Mouse (Mus musculus): Measurements from ENCODE around the gene Hdac7.

Hdac7 gene

DNA sequence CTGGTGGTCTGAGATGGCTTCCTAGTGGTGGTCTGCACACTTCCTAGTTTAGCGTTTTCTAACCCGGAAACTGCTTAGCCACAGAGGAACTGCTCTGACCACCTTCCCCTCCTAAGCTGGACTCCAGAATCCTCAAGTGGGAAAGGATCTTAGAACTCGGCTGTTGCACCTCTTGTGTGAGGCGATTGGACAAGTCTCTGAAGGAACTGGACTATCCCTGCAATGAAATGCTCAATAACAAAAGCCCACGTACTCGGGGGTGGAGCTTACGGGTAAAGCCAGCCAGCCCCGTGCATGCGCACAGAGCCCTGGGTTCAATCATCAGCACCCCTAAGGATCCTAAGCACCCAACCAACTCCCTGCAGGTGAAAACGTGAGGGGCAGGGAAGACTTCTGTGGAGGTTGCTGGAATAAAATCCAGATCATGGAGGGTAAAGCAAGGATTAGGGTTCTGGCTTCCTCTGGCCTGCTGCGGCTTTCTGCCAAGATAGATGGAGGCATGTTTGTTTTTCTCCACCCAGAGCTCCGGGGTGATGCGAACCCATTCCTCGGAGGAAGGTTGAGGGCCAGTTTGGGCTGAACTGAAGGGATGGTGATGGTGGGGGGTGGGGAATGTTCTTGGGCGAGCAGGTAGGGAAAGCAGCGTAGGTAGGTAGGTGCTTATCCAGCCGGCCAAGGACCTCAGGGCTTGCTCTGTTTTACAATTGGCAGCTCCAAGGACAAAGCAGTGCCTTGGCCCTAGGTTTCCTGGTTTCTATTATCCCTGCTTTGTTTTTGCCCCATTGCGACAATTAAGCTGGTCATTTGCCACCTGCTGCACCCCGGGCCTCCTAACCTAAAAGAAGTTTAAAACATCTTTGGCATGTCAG is 56.3 kb downstream of the Hdac7 start:
- DNase-seq (ENCODE audit: low spot score) = no peak

DNA sequence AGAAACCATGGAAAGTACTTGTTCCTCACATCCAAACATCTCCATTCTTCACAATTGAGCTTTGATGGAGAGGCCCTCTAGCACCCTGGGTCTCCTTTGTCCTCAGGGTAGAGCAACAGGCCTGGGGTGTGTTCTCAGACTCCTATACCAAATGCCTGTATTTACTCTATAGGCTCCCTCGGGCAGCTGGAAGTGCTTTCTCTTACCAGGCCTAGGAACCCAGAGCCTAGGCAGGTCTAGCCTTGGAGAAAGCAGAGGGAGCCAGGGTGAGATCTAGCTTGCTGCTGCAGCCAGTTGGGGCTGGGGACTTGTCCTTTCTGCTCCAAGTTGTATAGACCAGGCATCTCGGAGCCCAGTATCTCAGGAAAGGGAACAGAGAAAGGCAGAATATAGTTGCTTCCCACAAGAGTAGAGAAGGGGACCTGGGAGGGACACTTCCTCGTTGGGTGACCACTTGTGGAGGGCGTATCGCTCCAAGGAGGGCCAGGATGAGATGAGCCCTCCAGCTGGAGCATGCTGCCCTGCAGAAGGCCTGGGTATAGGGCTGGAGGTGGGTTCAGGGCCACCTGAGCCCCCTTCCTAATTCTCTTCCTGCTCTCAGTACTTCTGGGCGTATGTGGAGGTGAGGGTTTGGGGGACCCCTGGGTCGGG is 57.0 kb downstream of the Hdac7 start:
- no peak for DNase-seq (ENCODE audit: low spot score)

DNA sequence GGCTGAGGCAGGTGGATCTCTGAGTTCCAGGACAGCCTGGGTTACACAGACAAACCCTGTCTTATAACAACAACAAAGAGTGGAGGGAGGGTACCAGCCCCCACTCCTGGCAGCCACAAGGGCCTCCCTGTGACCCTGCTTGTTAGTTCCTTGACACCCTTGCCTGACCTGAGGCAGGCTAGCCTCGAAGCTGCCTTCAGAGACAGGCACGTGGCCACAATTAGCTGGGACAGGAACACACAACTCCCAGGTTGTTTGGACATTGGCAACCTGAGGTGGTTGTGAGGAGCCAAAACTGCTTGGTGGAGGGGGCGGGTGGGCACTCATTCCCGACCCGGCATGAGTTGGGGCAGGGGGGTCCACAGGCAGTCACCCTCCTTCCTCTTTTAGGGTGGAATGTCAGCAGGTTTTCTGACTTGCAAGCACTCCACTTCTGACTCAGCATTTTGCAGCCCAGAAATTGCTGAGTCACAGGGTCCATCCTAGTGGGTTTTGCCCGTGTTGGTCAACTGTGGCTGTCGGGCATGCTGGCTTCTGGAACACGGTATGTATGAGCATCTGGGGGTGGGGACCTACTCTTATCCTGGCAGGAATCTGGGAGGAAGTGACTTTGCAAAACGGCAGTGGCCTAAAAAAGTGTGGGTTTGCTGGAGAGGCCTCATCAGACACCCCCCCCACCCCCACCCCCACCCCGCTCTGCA is 57.7 kb downstream of the Hdac7 start:
- no peak for DNase-seq (ENCODE audit: low spot score)

GRCm38 (mm10) chr15:97785731-97786411 is 58.4 kb downstream of the Hdac7 start:
- no peak for DNase-seq (ENCODE audit: low spot score)

DNA sequence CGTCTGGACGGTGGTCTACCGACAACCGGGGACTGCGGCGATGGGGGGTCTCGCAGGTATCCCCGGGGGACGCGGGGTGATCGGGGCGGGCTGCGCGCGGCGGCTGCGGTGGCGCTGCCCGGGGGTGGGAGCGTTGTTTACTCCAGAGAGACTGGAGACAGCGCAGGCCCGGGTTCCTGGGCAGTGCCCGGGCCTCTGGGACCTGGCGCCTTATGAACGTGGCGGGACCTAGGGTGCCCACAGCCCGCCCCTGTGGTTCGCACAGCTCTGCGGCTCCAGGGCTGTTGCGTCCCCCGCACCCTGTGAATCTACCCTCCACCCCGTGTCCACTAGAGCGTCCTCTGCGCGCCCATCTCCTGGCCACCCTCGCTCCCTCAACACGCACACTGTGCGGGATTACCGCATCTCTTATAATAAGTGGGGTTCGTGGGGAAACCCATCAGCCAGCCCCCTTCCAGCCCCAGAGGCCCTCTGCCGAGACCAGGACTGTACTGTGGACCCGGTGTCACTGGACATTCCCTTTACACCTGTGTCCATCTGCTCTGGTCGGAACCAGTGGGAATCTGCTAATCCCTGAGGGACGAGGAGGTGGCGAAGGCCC is 59.6 kb downstream of the Hdac7 start:
- DNase-seq (ENCODE audit: low spot score) = no peak

DNA sequence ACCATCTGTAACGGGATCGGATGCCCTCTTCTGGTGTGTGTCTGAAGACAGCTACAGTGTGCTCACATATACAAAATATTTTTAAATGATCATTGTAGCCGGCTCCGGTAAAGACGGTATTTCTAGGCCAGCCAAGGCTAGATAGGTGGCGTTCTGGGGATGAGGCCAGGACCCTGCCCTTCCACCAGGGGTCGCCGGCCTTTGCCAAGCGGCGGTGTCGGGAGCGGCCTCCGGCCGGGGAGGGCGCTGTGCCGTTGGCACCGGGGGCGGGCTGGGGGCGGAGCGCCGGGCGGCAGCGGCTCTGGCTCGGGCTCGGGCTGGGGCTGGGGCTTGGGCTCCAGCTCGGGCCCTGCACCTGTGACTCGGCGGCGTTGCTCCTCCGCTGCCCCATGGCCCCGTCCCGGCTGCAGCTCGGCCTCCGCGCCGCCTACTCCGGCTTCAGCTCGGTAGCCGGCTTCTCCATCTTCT is 60.2 kb downstream of the Hdac7 start:
- DNase-seq (ENCODE audit: low spot score) = peak; percentile 84

DNA sequence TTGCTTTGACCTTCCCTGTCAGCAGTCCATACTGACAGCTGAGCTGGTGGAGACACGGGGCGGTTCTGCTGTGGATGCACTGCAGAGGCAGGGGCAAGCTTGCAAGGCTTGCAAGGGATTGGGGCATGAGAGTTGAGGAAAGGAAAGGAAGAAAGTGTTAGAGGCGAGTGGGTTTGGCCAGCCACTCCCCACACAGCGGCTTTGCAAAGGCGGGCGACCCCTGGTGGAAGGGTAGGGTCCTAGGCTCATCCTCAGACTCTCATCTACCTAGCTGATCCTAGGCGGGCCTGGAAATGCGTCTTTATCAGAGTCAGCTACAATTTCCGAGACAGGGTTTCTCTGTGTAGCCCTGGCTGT is 61.6 kb downstream of the Hdac7 start:
- DNase-seq (ENCODE audit: low spot score) = peak; percentile 69

DNA sequence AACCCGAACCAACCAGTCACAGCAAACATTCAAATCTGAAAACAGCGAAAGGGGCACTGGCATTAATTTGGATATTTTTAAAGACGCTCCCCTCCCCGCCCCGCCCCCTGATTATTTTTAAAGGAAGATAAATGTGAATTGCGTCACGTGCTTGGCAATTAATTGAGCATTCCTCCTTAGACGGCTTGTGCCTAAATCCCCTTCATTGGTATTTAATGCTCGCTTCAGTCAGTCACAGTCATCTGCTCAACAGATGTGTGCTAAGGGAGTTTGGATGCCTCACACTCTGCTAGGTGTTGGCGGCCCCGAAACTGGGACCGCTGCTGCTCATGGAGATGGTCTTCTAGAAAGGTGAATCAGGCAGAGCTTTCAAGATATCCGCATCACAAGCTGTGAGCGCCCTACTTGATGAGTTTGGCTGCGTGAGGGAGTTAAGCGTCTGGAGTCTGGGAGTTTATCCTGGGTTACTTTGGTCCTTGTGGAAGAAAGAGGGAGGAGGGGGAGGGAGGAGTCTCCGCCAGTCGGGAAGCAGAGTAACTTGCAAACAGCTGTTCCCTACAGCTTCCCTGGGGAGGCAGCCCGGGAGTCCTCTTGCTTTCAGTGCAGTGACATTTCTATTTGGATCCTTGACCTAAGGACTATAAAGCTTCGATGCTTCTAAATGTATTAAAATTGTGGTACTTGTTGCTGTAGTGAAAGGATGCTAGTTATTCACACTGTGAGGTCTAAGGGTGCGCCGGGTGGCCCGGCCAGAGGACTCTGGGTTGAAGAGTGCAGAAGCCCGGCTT is 62.1 kb downstream of the Hdac7 start:
- DNase-seq (ENCODE audit: low spot score) = no peak

GRCm38 (mm10) chr15:97780611-97781031 is 63.7 kb downstream of the Hdac7 start:
- DNase-seq (ENCODE audit: low spot score) = no peak

DNA sequence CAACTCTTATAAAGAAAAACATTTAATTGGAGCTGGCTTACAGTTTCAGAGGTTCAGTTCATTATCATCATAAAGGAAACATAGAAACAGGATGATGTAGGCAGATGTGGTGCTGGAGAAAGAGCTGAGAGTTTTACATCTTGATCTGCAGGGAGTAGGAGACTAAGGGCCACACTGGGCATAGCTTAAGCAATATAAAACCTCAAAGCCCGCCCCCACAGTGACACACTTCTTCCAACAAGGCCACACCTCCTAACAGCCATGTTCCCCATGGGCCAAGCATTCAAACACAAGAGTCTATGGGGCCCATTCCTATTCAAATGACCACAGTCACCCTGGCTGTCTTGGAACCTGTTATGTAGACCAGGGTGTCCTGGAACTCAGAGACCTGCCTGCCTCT is 64.7 kb downstream of the Hdac7 start:
- DNase-seq (ENCODE audit: low spot score) = no peak

DNA sequence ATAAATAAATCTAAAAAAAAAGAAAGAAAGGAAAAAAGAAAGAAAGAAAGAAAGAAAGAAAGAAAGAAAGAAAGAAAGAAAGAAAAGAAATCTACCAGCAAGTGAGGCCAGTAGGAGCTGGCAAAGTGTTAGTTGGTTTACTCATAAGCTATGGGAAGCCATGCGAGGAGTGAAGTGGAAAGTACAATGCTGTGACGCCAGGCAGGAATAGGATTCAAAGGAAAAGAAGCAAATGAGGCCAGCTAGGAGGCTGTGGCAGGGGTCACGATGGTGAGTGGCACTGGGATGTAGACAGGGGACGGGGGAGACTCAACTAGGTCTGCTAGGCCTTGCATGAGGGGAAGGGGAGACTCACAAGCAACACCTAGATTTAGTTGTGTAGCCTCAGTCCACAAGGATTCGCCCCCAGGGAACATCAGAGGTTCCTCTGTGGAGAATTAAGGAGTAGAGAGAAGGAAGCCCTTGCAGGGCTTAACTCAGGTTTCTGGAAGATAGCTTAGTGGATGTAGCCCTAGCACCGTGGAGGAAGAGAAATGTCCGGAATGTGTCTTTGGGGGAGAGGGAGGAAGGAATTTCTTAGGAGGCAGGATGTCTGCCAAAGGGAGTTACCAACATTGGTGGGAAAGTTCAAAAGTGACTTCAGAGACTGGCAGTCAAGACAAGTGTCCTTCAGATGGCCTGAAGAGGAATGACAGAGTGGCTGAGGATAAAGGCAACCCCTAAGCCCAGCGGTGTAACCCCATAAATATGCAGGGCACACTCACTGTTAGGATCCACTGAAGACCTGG is 65.8 kb downstream of the Hdac7 start, which contains the start of gene Slc48a1:
Gene Slc48a1 (plus strand): TSS at position 210 of the 788 bp plus-strand sequence.
- DNase-seq (ENCODE audit: low spot score) = no peak

GRCm38 (mm10) chr15:97776919-97777318 is 67.4 kb downstream of the Hdac7 start:
- DNase-seq (ENCODE audit: low spot score) = no peak

GRCm38 (mm10) chr15:97776514-97776913 is 67.8 kb downstream of the Hdac7 start:
- DNase-seq (ENCODE audit: low spot score) = peak; percentile 64

DNA sequence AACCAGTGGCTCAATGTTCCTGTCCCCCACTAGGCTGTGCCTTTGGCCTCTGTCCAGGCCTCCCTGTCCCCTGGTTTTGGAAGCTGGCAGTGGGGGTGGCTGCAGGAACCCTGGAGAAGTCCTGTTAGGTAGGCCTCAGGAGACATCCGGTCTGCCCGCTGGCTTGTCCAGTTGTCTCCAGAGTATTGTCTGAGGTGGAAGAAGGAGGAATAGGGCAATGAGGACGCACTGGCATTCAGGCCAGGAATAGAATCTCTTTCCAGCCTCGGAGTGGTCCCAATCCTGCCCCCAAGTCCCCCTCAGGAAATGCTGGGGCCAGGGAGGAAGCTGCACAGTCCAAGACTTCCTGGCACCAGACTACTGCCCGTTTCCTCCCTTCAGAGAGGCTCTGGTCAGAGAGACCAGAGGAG is 70.3 kb downstream of the Hdac7 start:
- no peak for DNase-seq (ENCODE audit: low spot score)

DNA sequence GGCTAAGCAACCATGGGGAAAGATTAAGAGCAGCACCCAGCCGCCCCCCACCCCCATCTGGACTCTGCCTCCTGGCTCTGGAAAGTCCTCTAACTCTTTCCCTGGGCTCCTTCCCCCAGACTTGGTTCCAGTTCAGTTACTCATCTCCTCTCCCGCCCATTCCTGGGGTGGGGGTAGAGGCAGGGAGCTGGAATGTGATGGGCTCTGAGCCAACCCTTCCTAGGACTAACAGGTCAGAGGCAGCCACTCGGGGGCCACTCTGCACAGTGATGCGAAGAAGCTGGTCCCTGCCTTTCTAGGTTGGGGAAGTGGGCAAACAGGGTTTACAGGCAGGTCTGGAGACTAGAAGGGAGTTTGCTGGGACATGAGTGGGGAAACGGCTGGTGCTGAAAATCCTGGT is 71.2 kb downstream of the Hdac7 start:
- peak; percentile 83 for DNase-seq (ENCODE audit: low spot score)

GRCm38 (mm10) chr15:97770280-97770679 is 74.0 kb downstream of the Hdac7 start:
- DNase-seq (ENCODE audit: low spot score) = no peak

- no peak for DNase-seq (ENCODE audit: low spot score)
Observed at GRCm38 (mm10) chr15:97768192-97768591, 76.1 kb downstream of the Hdac7 start.

DNA sequence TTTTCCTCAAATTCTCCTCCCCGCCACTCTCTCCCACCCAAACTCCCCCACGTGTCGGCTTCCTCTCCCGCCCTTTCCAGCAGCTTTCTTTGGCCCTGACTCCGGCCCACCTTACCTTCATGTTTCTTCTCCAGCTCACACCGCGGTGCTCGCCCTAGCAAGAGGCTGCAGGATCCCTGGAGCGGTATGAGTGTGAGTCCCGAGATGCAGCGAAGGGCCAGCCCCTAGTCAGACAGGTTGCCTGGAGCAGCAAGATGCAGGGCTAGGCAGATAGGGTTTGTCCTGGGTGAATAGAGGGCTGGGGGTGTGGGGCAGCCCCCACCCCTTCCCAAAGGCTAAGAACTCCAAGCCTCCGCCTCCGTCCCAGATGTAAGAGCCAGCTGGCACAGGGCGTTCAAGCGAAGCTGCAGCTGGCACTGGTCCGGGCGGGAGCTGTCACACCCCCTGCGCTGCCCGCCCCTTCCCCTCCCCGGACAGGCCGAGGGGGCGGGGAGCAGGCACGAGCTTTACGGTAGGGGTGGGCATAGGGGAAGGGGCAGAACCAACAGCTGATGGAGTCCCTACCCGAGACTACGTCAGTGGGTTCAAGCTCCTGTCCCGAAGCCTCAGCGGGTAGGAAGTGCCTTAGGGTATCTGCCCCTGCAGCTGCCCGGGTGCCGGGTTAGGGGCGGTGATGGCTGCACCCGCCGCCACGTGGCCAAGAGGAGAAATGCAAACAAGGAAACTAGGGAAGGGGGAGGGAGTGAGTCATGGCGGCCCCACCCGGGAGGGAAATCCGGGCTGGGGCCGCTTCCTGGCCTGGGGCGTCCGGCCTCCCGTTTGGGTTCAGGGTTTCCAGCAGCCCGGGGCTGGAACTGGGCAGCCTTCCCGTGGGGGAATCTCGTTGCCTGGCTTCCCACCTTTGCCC is 76.8 kb downstream of the Hdac7 start, which contains the start of gene Rapgef3:
Gene Rapgef3 (minus strand): TSS at position 693 of the 907 bp plus-strand sequence.
- DNase-seq (ENCODE audit: low spot score) = peak; percentile 82
